Mouse (Mus musculus) 3134 (cell line): ENCODE results near the gene Fbxo24.

Source experiments
- DNase-seq: peaks from one replicate; pipeline ENCODE4 v3.0.0-alpha.2; 2011; ENCODE audit warnings: low spot score; ENCODE audit not compliant: insufficient read length; ENCODE audit errors: extremely low read depth

The Fbxo24 gene

GRCm38 (mm10) chr5:137628498-137629305 lies at the start of gene Fbxo24, which contains the start of the genes Lrch4 and Gm20605:
Gene Fbxo24 (minus strand): TSS chr5:137629002.
Gene Lrch4 (plus strand): TSS chr5:137629121.
Gene Gm20605 (plus strand): TSS chr5:137629175.
- peak; percentile 98 for DNase-seq

- no peak for DNase-seq
These were observed 49.1 kb upstream of the Fbxo24 start for GRCm38 (mm10) chr5:137677859-137678258.

GRCm38 (mm10) chr5:137674786-137675185 lies 46.0 kb upstream of the Fbxo24 start:
- DNase-seq: no peak

GRCm38 (mm10) chr5:137673015-137673414 lies 44.2 kb upstream of the Fbxo24 start:
- no peak for DNase-seq

GRCm38 (mm10) chr5:137672361-137672760 lies 43.6 kb upstream of the Fbxo24 start:
- DNase-seq: no peak

GRCm38 (mm10) chr5:137671443-137672240 lies 42.8 kb upstream of the Fbxo24 start:
- DNase-seq: peak; percentile 80

GRCm38 (mm10) chr5:137670240-137670639 lies 41.4 kb upstream of the Fbxo24 start:
- DNase-seq: no peak

- DNase-seq: no peak
These were observed 40.2 kb upstream of the Fbxo24 start for GRCm38 (mm10) chr5:137668971-137669370.

GRCm38 (mm10) chr5:137663057-137663456 lies 34.3 kb upstream of the Fbxo24 start:
- no peak for DNase-seq

- DNase-seq: peak; percentile 57
These were observed 31.4 kb upstream of the Fbxo24 start for GRCm38 (mm10) chr5:137660064-137660688.

GRCm38 (mm10) chr5:137656977-137657376 lies 28.2 kb upstream of the Fbxo24 start:
- DNase-seq: no peak

GRCm38 (mm10) chr5:137654746-137655145 lies 25.9 kb upstream of the Fbxo24 start:
- no peak for DNase-seq

- DNase-seq: no peak
These were observed 24.6 kb upstream of the Fbxo24 start for GRCm38 (mm10) chr5:137653366-137653765.

- DNase-seq: peak; percentile 56
These were observed 23.7 kb upstream of the Fbxo24 start for GRCm38 (mm10) chr5:137652474-137652873.

GRCm38 (mm10) chr5:137649669-137650571 lies 21.1 kb upstream of the Fbxo24 start:
- no peak for DNase-seq

GRCm38 (mm10) chr5:137649251-137649650 lies 20.4 kb upstream of the Fbxo24 start:
- no peak for DNase-seq

GRCm38 (mm10) chr5:137647827-137648601 lies 19.2 kb upstream of the Fbxo24 start:
- DNase-seq: no peak

- no peak for DNase-seq
These were observed 16.9 kb upstream of the Fbxo24 start, which contains the start of gene Irs3 for GRCm38 (mm10) chr5:137645652-137646091. Gene Irs3 (minus strand): TSS chr5:137645714.

GRCm38 (mm10) chr5:137645091-137645651 lies 16.4 kb upstream of the Fbxo24 start:
- DNase-seq: no peak
